Mouse (Mus musculus) cortical plate, adult 2 months (tissue): Measurements from ENCODE around the gene Rpp25l. TPM values are rescaled to one million over a fixed set of nuclear protein-coding genes. Genes with fewer than 3 reads are reported as not detected.

ENCODE experiments used
- H3K27ac ChIP-seq: fragments of 200-500 bp; 2 replicates; pipeline ENCODE4 v1.5.1; 2012; ENCODE audit warnings: low read length, control low read depth, inconsistent platforms; ENCODE audit not compliant: insufficient read depth
- H3K4me1 ChIP-seq: fragments of 200-500 bp; 2 replicates; pipeline ENCODE4 v1.6.1; 2011; ENCODE audit warnings: low read length; ENCODE audit not compliant: control insufficient read depth, insufficient read depth
- H3K4me3 ChIP-seq: fragments of 200-500 bp; 2 replicates; pipeline ENCODE4 v1.5.1; 2011; ENCODE audit warnings: mild to moderate bottlenecking, low read length, control low read depth; ENCODE audit not compliant: insufficient read depth
- CTCF ChIP-seq: fragments of 200-500 bp; IDR thresholded peaks from 2 replicates; pipeline ENCODE4 v1.5.1; 2011; ENCODE audit warnings: mild to moderate bottlenecking, control low read depth, low read length; ENCODE audit not compliant: insufficient read depth; ENCODE audit errors: extremely low read depth
- POLR2A ChIP-seq: fragments of 200-500 bp; IDR thresholded peaks from 2 replicates; pipeline ENCODE4 v1.6.1; 2011; ENCODE audit warnings: mild to moderate bottlenecking, low read length, control low read depth; ENCODE audit not compliant: insufficient read depth; ENCODE audit errors: extremely low read depth
- polyA plus RNA-seq: library from polyadenylated mRNA; depleted of rRNA; stranded (reverse); fragments of >200 nt; gene quantifications from 2 replicates; pipeline ENCODE4 v1.2.3, GENCODE M21; 2012; rRNA removed

Rpp25l gene
- polyA plus RNA-seq, 1 experiment, result 37.4 TPM

- no peak overlapping the region for H3K4me3 ChIP-seq
- no peak overlapping the region for H3K27ac ChIP-seq
- no peaks in the 10 kb centered on the region for H3K4me1 ChIP-seq
- no peak for TF ChIP-seq POLR2A
- TF ChIP-seq CTCF, result no peak
These were observed 42.5 kb downstream of the Rpp25l start for GRCm38 (mm10) chr4:41670836-41671235.

DNA sequence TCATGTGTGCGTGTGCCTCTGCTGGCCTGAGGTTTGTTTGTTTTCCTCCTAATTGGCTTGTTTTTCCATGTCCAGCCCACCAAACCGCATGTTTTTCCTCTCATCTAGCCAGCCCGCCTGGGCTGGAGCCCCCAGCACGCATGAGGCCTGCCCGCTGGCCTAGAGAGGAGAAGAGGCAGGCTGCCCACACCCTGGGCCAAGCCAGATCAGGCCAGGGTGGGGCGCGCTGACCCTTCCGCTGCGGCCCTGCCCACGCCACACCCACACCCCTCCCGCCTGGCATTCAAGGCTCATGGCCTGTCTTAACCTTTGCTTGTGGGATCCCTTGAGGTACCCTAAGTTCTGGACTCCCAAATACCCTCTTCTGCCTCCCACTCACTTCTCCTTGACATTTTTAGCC, 46.7 kb downstream of the Rpp25l start:
- no peak overlapping the region for H3K27ac ChIP-seq
- no peak overlapping the region for H3K4me3 ChIP-seq
- TF ChIP-seq POLR2A (no peak), CTCF (no peak)
- no peaks in the 10 kb centered on the region for H3K4me1 ChIP-seq

DNA sequence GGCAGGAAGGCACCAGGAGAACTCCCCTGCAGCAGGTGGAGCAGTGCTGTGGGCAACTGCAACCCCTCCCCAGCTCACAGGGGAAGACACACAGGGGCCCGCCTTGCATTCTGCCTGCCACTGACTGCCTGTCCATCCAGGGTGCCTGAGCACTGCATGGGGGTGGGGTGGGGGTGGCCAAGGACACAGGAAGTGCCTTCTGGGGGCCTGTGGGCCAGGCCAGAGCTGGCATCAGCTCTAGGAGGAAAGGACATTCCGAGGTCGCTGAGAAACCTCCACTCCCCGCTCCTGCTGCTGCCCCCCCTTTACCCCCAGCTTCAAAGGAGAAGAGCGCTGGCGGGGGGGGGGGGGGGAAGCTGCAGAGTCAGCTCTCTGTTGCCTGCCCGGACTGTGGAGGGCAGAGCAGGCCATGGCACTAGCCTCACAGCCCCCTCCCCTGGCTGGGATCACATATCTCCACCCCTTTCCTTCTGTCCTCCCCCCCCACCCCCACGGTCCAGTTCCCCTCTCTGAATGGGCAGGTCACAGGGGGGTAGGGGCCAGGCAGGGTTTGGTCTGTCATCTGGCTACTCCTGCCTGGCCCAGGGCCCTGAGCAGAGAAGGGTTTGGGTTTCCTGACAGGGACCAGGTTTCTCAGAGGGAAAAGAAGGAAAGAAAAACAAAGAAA, 48.2 kb downstream of the Rpp25l start:
- no peaks in the 10 kb centered on the region for H3K4me1 ChIP-seq
- no peak overlapping the region for H3K27ac ChIP-seq
- H3K4me3 ChIP-seq, result no peak overlapping the region
- TF ChIP-seq CTCF (no peak), POLR2A (no peak)

GRCm38 (mm10) chr4:41664533-41664932, 48.8 kb downstream of the Rpp25l start:
- H3K4me3 ChIP-seq, result no peak overlapping the region
- no peak overlapping the region for H3K27ac ChIP-seq
- no peak for TF ChIP-seq CTCF
- no peak for TF ChIP-seq POLR2A
- H3K4me1 ChIP-seq, result no peaks in the 10 kb centered on the region

DNA sequence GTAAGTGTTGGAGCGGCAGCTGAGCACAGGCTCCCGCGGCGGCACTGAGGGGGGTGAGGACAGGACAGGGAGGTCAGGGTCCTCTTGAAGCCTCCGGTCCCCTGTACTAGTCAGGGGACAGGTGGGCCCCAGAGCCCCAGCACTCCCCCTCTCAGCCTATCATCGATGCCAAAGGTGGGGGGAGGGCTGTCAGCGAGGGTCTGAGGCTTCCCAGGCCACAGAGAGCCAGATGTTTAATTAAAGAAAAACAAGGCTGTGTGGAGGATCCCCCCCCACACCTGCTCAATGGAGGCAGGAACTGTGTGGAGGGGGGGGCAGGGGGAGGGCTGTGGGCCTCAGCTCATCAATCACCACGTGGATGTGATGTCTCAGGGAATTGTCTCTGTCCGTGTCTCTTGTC, 49.7 kb downstream of the Rpp25l start:
- Histone ChIP-seq H3K4me3 (no peak overlapping the region), H3K4me1 (no peaks in the 10 kb centered on the region), H3K27ac (no peak overlapping the region)
- TF ChIP-seq POLR2A, result no peak
- no peak for TF ChIP-seq CTCF

- no peak overlapping the region for H3K4me3 ChIP-seq
These were observed 50.6 kb downstream of the Rpp25l start for GRCm38 (mm10) chr4:41662723-41663122.

More at GRCm38 (mm10) chr4:41662723-41663122, 50.6 kb downstream of the Rpp25l start:
- Histone ChIP-seq H3K4me1 (no peaks in the 10 kb centered on the region), H3K27ac (no peak overlapping the region)
- no peak for TF ChIP-seq POLR2A
- TF ChIP-seq CTCF, result no peak

Other genes starting within 250 kb of the Rpp25l start
- 0.56 and 0.61 TPM in 2 replicates for gene Kif24, start 248.6 kb downstream of the Rpp25l start, polyA plus RNA-seq
- 43.4 and 46.5 TPM in 2 replicates for gene Nudt2, start 248.4 kb downstream of the Rpp25l start, polyA plus RNA-seq
- 24.2 and 24.8 TPM in 2 replicates for gene AI464131, start 210.5 kb downstream of the Rpp25l start, polyA plus RNA-seq
- gene 1110017D15Rik, start 196.2 kb downstream of the Rpp25l start, polyA plus RNA-seq, result 4.6 and 4.9 TPM in 2 replicates
- gene Fam219a, start 144.0 kb downstream of the Rpp25l start, polyA plus RNA-seq, result 159 and 165 TPM in 2 replicates
- gene Dnaic1, start 143.8 kb downstream of the Rpp25l start, polyA plus RNA-seq, result 9.8 and 12.5 TPM in 2 replicates
- 88.2 and 97.6 TPM in 2 replicates for gene Enho, start 73.2 kb downstream of the Rpp25l start, polyA plus RNA-seq
- 59.8 and 67.8 TPM in 2 replicates for gene Cntfr, start 16.4 kb downstream of the Rpp25l start, polyA plus RNA-seq
- 50.6 and 51.6 TPM in 2 replicates for gene Il11ra1, start 13.5 kb downstream of the Rpp25l start, polyA plus RNA-seq
- gene Dctn3, start 9.6 kb upstream of the Rpp25l start, polyA plus RNA-seq, result 205 TPM in 2 replicates
- gene Arid3c, start 17.6 kb upstream of the Rpp25l start, polyA plus RNA-seq, result 0.34 and 0.46 TPM in 2 replicates
- 269 and 276 TPM in 2 replicates for gene Galt, start 41.7 kb upstream of the Rpp25l start, polyA plus RNA-seq
- 80.7 and 83.9 TPM in 2 replicates for gene Sigmar1, start 42.6 kb upstream of the Rpp25l start, polyA plus RNA-seq
- gene Ccl27a, start 60.7 kb upstream of the Rpp25l start, polyA plus RNA-seq, result 697 and 730 TPM in 2 replicates
- gene Gm21541, start 190.1 kb upstream of the Rpp25l start, polyA plus RNA-seq, result not detected in 2 replicates
- 59.6 and 75.3 TPM in 2 replicates for gene Gm20878, start 228.0 kb upstream of the Rpp25l start, polyA plus RNA-seq